Mouse (Mus musculus): ENCODE data around the gene Bsph2.

Bsph2 gene

GRCm38 (mm10) chr7:13570967-13571366 lies at the start of gene Bsph2:
Gene Bsph2, minus strand, starts transcription at chr7:13571067.
- no peak for DNase-seq

GRCm38 (mm10) chr7:13511539-13511938 lies 59.3 kb downstream of the Bsph2 start:
- DNase-seq: no peak

Data from cerebellum, postnatal 25 days (tissue).